Mouse (Mus musculus): ENCODE data around the gene Ncbp1.

- TF ChIP-seq EP300 (IDR thresholded peaks at IDR 0.05; ENCODE audit: low read depth): no peak
- no peak for TF ChIP-seq CTCF (IDR thresholded peaks at IDR 0.05; ENCODE audit: low read depth)
These were observed 57.5 kb downstream of the Ncbp1 start, which contains the start of gene Xpa for GRCm38 (mm10) chr4:46195781-46196487.

Data from heart, postnatal 0 days (tissue).